Mouse (Mus musculus) heart, embryonic 12.5 days (tissue): ENCODE measurements at regions not wholly inside any gene's neighbourhood (a gene's known extent, or its start where the extent isn't known, plus 50 kb on each side); places are given as distances from the start of the nearest gene placed in this dataset.

ENCODE experiments used
- ATAC-seq: fragments of 200-750 bp; cut with Nextera tagmentation; 2 replicates; pipeline ENCODE4 v1.8.0; 2017; ENCODE audit warnings: moderate TSS enrichment, moderate library complexity; ENCODE audit not compliant: insufficient number of reproducible peaks, low FRiP score
- H3K27ac ChIP-seq: fragments of 300-500 bp; sonication (generic); 2 replicates; pipeline ENCODE4 v1.5.1; 2016; ENCODE audit warnings: mild to moderate bottlenecking, moderate library complexity; ENCODE audit not compliant: poor library complexity, severe bottlenecking
- H3K27me3 ChIP-seq: fragments of 300-500 bp; sonication (generic); replicated peaks from 2 replicates; pipeline ENCODE4 v1.6.1; 2016; ENCODE audit warnings: mild to moderate bottlenecking, moderate library complexity
- H3K36me3 ChIP-seq: fragments of 300-500 bp; sonication (generic); 2 replicates; pipeline ENCODE4 v1.6.1; 2016; ENCODE audit warnings: mild to moderate bottlenecking, moderate library complexity
- H3K4me1 ChIP-seq: fragments of 300-500 bp; sonication (generic); replicated peaks from 2 replicates; pipeline ENCODE4 v1.6.1; 2016; ENCODE audit warnings: mild to moderate bottlenecking
- H3K4me2 ChIP-seq: fragments of 300-500 bp; sonication (generic); 2 replicates; pipeline ENCODE4 v1.6.1; 2016; ENCODE audit warnings: mild to moderate bottlenecking, moderate library complexity
- H3K4me3 ChIP-seq: fragments of 300-500 bp; sonication (generic); 2 replicates; pipeline ENCODE4 v1.5.1; 2016; ENCODE audit warnings: mild to moderate bottlenecking
- H3K9ac ChIP-seq: fragments of 300-500 bp; sonication (generic); 2 replicates; pipeline ENCODE4 v1.6.1; 2016; ENCODE audit warnings: mild to moderate bottlenecking, moderate library complexity
- H3K9me3 ChIP-seq: fragments of 300-500 bp; sonication (generic); replicated peaks from 2 replicates; pipeline ENCODE4 v1.6.1; 2016; ENCODE audit warnings: mild to moderate bottlenecking, moderate library complexity
- WGBS: fragments of 180-500 bp; shearing (Covaris S2); methylation state at CpG from one replicate; pipeline ENCODE4 v1.1.7; 2016; 5-methylcytosine and 5-hydroxymethylcytosine counted together

DNA sequence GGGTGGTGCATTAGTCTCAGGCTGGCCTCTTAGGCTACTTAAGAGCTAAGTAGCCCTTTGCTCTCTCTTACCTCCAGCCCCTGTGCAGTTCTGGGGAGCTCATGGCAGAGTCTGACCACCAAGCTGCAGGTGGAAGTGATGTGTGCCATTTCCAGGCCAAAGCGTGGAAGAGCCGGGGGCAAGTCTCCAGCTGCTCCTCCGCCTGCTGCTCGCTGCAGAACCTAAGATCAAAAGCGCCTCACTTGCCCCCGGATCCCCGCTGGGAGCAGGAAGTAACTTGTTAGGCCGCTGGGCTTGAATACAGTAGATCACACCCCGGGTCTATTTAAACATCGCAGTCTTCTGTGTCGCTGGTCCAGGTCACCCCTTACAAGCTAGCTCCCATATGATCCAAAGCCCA lies 246.8 kb upstream of the Prox1 start:
- Histone ChIP-seq H3K4me1 (peaks cover 3% of the 10 kb centered on the region; the same call in 1 of the 2 replicates), H3K36me3 (no peaks in the 10 kb centered on the region), H3K9ac (no peak overlapping the region), H3K9me3 (no peaks in the 10 kb centered on the region), H3K27me3 (peaks cover 9% of the 10 kb centered on the region; the same call in 1 of the 2 replicates), H3K27ac (no peak overlapping the region), H3K4me3 (no peak overlapping the region), H3K4me2 (no peak overlapping the region)
- ATAC-seq: no peak
- WGBS: 20% methylated on average over 11 of the region's 11 CpGs

DNA sequence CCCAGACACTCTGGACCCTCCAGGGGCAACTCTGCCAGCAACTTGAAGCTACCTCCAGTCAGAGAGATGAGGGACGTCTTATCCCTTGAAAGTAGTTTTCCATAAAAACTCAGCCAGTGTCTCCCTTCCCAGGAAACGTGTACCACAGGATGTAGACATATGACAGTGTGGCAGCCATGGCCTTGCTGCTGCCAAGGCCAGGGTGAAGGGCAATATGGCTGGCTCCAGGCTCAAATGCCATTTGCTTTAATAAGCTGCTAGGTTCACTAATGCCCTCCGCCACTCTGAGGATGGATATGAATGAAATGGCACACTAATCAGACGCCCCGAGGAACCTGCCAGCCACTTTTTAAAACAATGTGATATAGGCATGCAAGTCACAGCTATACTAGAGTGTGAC lies 241.2 kb upstream of the Prox1 start:
- Histone ChIP-seq H3K4me1 (no peaks in the 10 kb centered on the region), H3K27me3 (peaks cover 2% of the 10 kb centered on the region; the same call in 1 of the 2 replicates), H3K36me3 (no peaks in the 10 kb centered on the region), H3K9me3 (no peaks in the 10 kb centered on the region), H3K4me2 (no peak overlapping the region), H3K4me3 (no peak overlapping the region), H3K9ac (no peak overlapping the region), H3K27ac (no peak overlapping the region)
- 80% methylated on average over 5 of the region's 5 CpGs for WGBS
- ATAC-seq: no peak

DNA sequence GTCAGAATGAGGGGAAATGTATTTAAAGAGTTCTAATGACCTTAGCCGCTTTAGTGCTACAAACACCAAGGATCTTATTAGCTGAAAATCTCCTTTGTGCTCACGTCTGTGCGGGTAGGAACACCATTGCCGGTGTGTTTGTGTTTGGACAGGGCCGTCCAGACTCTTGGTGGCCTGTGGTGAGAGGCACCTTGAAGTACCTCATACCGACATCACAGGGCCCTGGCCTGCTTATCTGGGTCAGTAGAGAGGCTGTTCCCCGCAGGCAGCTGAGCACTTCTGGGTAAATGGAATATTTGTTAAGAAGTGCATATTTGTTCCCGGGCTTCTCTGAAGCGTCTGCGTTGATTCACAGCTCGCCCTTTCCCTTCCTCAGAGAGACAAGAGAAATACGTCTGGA lies 232.8 kb upstream of the Prox1 start:
- no peaks in the 10 kb centered on the region for H3K27me3 ChIP-seq

DNA sequence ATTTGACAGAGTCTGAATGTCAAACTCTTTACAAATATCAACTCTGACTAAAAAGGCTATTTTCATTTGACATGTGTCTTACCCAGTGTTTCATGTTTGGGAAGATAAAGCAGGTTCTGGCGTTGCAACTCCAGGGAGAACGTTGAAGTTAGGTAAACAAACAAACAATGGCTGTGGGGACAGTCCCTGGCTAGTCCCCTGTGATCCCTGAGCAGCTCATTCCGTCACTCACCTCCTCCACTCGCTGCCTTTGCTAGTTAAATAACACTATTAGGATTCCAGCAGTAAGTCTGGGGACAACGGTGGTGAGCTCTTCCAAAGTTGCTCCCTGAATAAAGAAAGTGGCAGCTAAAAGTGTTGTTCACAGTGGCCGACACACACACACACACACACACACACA lies 227.8 kb upstream of the Prox1 start:
- ATAC-seq: no peak
- no peak overlapping the region for H3K27ac ChIP-seq
- H3K4me3 ChIP-seq: no peak overlapping the region
- no peak overlapping the region for H3K9ac ChIP-seq
- H3K4me2 ChIP-seq: no peak overlapping the region
- H3K27me3 ChIP-seq: no peaks in the 10 kb centered on the region
- whole genome bisulfite sequencing: 39% methylated on average over 6 of the region's 6 CpGs
- H3K9me3 ChIP-seq: no peaks in the 10 kb centered on the region
- H3K4me1 ChIP-seq: peaks cover 5% of the 10 kb centered on the region
- no peaks in the 10 kb centered on the region for H3K36me3 ChIP-seq

More for the DNA sequence above, 232.8 kb upstream of the Prox1 start:
- ATAC-seq: no peak
- H3K27ac ChIP-seq: no peak overlapping the region
- H3K4me1 ChIP-seq: peaks cover 10% of the 10 kb centered on the region; the same call in 1 of the 2 replicates
- H3K4me2 ChIP-seq: no peak overlapping the region
- H3K4me3 ChIP-seq: no peak overlapping the region
- H3K9me3 ChIP-seq: no peaks in the 10 kb centered on the region
- no peaks in the 10 kb centered on the region for H3K36me3 ChIP-seq
- 33% methylated on average over 12 of the region's 12 CpGs for WGBS
- no peak overlapping the region for H3K9ac ChIP-seq

DNA sequence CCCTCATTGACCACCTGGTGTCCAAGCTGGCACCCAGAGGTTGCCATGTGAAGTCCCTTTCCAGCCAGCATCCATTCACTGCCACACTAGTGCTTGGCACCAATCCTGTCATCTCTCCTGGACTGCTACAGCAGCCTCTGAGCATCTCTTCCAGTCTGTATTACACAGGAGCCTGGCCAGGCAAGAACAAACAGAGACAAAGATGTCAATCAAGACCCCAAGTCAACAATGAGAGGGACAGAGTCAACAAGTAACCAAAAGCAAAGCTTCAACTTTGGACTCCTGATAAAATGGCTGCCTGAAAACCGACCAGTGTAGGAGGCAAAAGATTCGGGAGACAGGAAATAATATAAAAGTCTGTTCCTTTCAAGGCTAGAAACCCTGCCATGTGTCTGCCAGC lies 227.3 kb upstream of the Prox1 start:
- no peak overlapping the region for H3K27ac ChIP-seq
- no peaks in the 10 kb centered on the region for H3K27me3 ChIP-seq
- H3K9ac ChIP-seq: no peak overlapping the region
- H3K4me1 ChIP-seq: peaks cover 3% of the 10 kb centered on the region; the same call in 1 of the 2 replicates
- ATAC-seq: no peak
- H3K4me2 ChIP-seq: no peak overlapping the region
- no peak overlapping the region for H3K4me3 ChIP-seq
- WGBS: 53% methylated on average over 2 of the region's 2 CpGs
- H3K9me3 ChIP-seq: no peaks in the 10 kb centered on the region
- H3K36me3 ChIP-seq: no peaks in the 10 kb centered on the region

DNA sequence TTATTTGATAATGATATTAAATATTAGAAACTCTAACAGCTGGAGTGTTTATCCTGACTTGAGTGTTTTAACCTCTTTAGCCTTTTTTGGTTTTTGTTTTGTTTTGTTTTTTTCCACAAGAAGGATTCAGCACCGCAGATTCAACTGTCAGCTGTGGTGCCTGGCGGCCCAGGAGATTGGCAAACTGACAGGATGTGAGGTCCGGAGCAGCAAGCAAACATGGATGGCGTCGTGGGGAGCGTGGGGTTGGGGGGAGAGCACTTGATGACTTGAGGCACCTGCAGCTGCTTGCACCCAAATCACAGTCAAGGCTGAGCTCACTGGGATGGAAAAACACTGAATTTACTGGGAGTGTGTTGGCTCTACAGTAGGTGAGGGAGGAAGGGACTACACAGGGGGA lies 222.5 kb upstream of the Prox1 start:
- Histone ChIP-seq H3K27me3 (0 out of 2 replicates have a peak, but pooled peaks cover 6% of the 10 kb centered on the region), H3K4me3 (no peak overlapping the region), H3K9me3 (no peaks in the 10 kb centered on the region), H3K4me1 (peaks cover 3% of the 10 kb centered on the region; the same call in 1 of the 2 replicates), H3K9ac (no peak overlapping the region), H3K4me2 (no peak overlapping the region), H3K27ac (no peak overlapping the region), H3K36me3 (no peaks in the 10 kb centered on the region)
- WGBS: 70% methylated on average over 6 of the region's 6 CpGs
- ATAC-seq: no peak

DNA sequence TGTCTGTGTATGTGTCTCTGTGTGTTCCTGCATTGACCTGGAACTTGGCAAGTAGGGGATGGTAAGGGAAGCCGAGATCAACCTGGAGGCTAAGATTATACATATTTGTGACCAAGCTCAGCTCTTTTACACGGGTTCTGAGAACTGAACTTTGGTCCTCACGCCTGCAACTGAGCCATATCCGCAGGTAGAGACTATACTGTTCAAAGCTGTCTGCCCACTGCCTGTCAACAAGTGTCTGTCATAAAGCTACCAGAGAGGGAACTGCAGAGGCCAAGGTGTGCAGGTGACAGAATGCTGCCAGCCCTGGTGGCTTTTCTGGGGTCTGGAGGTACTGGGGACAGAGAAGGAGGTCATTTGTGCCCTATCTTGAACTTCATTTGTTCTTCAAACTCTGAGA lies 218.3 kb upstream of the Prox1 start:
- 0 out of 2 replicates have a peak, but pooled peaks cover 6% of the 10 kb centered on the region for H3K27me3 ChIP-seq
- H3K9me3 ChIP-seq: no peaks in the 10 kb centered on the region
- H3K4me2 ChIP-seq: no peak overlapping the region
- no peak overlapping the region for H3K27ac ChIP-seq
- H3K4me3 ChIP-seq: no peak overlapping the region
- 79% methylated on average over 4 of the region's 4 CpGs for WGBS
- no peaks in the 10 kb centered on the region for H3K36me3 ChIP-seq
- ATAC-seq: no peak
- H3K9ac ChIP-seq: no peak overlapping the region
- no peaks in the 10 kb centered on the region for H3K4me1 ChIP-seq

DNA sequence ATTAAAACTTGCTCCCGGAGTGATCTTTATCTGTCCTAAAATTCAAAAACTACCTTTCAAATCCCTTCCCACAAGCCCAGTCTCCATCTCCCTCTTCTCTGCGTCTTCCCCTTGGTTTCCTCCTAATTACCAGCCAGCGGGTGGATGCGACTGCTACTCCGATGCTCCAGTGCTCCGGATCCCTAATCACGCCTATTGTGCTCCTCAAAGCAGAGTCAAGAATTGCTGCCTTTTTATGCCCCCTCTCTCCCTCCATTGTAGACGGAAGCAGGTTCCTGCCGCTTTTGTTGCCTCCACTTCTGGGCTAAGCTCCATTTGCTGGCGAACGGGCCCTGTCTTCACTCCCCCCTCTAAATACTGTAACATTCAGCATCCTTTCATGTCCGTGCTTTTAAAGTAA lies 214.0 kb upstream of the Prox1 start:
- no peaks in the 10 kb centered on the region for H3K36me3 ChIP-seq
- no peak overlapping the region for H3K27ac ChIP-seq
- H3K4me1 ChIP-seq: no peaks in the 10 kb centered on the region
- 80% methylated on average over 12 of the region's 12 CpGs for WGBS
- H3K9me3 ChIP-seq: no peaks in the 10 kb centered on the region
- H3K4me2 ChIP-seq: no peak overlapping the region
- H3K27me3 ChIP-seq: no peaks in the 10 kb centered on the region
- H3K4me3 ChIP-seq: no peak overlapping the region
- no peak overlapping the region for H3K9ac ChIP-seq
- ATAC-seq: no peak

DNA sequence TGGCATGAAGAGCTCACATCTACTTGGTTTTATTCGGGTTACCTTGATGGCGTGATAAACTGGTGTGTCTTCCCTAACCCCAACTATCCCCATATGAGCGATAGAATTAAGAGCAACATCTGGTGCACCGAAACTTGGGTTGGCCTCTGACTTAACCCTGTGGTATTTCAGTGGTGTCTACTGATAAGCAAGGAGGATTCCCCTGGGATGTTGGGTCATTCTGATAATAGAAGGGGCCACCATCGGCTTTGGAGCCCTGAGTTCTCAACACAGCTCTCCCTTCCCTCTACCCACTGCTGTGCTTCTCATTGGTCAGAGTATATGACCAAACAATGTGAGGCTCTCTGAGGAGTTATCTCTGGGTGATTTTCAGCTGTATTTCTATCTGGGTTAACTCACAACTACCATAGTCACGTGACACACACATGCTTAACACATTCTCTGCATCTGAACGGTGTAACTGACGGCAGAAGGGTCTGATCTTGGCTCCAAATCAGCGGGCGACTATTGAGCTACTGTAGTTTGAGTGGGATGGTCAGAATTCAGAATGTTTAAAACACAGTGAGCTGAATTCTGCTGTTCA lies 212.8 kb upstream of the Prox1 start:
- Histone ChIP-seq H3K9me3 (no peaks in the 10 kb centered on the region), H3K36me3 (no peaks in the 10 kb centered on the region), H3K27me3 (no peaks in the 10 kb centered on the region), H3K4me2 (no peak overlapping the region), H3K4me3 (no peak overlapping the region), H3K27ac (no peak overlapping the region), H3K9ac (no peak overlapping the region), H3K4me1 (no peaks in the 10 kb centered on the region)
- WGBS: 58% methylated on average over 10 of the region's 10 CpGs
- ATAC-seq: no peak

DNA sequence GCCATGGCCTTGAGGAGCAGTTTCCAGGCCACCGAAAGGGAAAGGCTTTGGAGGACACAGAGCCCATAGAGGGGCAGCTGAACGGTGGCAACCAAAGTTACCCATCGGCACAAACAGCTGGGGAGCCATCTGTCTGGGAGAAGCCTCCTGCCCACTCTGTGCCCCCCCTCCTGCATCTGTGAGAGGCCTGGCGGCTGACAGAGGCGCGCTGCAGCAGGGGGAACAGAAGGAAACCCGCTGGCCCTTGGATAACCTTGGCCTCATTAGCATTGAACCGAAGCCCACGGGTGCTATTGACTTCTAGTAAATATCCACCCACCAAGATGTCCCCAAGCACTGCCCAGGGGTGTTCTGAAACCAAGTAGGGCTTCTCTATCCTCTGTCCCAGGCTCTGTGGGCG lies 209.6 kb upstream of the Prox1 start:
- no peak for ATAC-seq
- Histone ChIP-seq H3K27me3 (no peaks in the 10 kb centered on the region), H3K36me3 (no peaks in the 10 kb centered on the region), H3K9ac (no peak overlapping the region), H3K4me3 (no peak overlapping the region), H3K4me1 (no peaks in the 10 kb centered on the region), H3K4me2 (no peak overlapping the region), H3K9me3 (no peaks in the 10 kb centered on the region), H3K27ac (no peak overlapping the region)
- WGBS: 69% methylated on average over 10 of the region's 10 CpGs

DNA sequence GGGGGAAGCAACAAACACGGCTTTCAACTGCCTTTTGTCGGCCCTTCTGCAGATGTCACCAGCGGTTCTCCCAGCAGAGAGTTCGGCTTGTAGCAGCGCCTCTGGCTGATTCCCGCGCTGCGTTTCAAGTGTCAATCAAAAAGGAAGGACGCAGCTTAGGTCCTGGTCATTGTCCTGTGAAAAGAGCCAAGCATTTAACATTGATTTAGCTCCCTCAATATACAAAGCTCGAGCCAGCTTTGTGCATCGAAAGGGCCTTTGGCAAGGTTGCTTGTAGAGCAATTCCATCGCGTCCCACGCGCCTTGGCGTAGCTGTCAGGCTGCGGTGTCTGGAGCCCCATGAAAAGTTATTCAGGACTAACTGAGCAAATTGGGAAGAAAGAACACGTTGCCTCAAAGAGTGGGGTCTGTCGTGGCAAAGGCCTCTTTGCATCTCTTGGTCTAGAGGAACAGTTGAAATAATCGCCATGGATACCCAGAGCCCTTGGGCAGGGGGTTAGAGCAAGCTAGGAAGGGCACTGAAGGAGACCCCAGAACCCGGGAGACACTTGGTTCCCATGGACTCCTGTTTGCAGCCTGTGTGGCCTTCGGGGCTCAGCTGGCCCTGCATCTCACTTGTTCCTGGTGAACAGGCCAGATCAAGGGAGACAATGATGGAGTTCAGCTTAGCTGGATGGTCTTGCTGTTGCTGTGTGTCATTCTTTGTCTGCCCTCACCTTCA lies 204.8 kb upstream of the Prox1 start:
- no peaks in the 10 kb centered on the region for H3K9me3 ChIP-seq
- no peak overlapping the region for H3K27ac ChIP-seq
- WGBS: 57% methylated on average over 22 of the region's 22 CpGs
- H3K4me2 ChIP-seq: no peak overlapping the region
- ATAC-seq: no peak
- no peak overlapping the region for H3K4me3 ChIP-seq
- H3K36me3 ChIP-seq: no peaks in the 10 kb centered on the region
- no peaks in the 10 kb centered on the region for H3K27me3 ChIP-seq
- H3K4me1 ChIP-seq: peaks cover 5% of the 10 kb centered on the region; the same call in 1 of the 2 replicates
- no peak overlapping the region for H3K9ac ChIP-seq
